Mouse (Mus musculus) left cerebral cortex, adult 8-10 months (tissue): ENCODE measurements around the gene Tmem174. TPM values are rescaled to one million over a fixed set of nuclear protein-coding genes. Genes with fewer than 3 reads are reported as not detected.
A peak's percentile ranks its signal among the peaks of the same experiment; 100 is the strongest.

Experiments
- DNase-seq, 2 experiments: peaks; one replicate each; pipeline ENCODE4 v3.0.0; 2022; ENCODE audit warnings: low spot score in 2 of 2
- total RNA-seq, 4 experiments: library from RNA; stranded (reverse); gene quantifications; 2 replicates each; pipeline ENCODE4 v1.2.4; 2022

Tmem174 gene
- total RNA-seq: under 1 TPM in 3 of 4 experiments, not detected in 1; 0.15 to 0.39 (median 0.21) TPM

- DNase-seq: no peak
Measured at GRCm38 (mm10) chr13:98637145-98637544, at the start of gene Tmem174. TSS of gene Tmem174 (minus strand) at chr13:98637410.

DNA sequence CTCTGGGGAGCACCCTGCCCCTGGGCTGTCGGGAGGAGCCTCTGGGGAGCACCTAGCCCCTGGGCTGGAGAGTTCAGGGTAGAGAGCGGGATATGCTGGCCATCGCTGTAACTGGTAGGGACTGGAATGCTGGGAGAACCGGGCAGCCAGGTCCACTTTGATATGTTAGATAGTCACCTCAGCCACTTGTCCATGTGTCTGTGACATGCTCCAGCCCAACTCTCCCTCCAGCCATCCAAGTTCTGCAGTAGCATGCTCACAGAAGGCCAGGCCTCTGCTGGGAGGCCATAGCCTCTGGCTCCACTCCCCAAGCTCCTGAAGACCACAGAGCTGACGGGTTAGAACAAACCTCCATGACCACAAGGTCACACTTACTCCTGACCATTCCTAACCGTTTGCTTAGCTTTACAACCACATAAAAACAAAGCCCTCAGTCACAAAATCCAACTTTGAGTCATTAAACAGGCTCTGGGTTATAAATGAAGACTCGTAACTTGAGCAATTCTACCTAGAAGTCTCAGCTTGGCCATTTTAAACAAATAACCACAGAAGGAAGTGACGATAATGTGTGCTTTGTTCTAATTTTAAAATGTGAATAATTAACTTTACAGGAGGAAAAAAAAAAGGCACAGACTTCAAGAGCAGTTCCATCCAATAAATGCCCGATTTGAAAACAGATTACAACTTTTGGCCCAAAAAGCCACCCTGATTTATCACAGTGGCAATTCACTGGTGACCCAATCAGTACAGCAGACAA is 47.1 kb upstream of the Tmem174 start:
- no peak for DNase-seq

- DNase-seq: no peak
Measured at GRCm38 (mm10) chr13:98683412-98683811, 46.2 kb upstream of the Tmem174 start.

DNA sequence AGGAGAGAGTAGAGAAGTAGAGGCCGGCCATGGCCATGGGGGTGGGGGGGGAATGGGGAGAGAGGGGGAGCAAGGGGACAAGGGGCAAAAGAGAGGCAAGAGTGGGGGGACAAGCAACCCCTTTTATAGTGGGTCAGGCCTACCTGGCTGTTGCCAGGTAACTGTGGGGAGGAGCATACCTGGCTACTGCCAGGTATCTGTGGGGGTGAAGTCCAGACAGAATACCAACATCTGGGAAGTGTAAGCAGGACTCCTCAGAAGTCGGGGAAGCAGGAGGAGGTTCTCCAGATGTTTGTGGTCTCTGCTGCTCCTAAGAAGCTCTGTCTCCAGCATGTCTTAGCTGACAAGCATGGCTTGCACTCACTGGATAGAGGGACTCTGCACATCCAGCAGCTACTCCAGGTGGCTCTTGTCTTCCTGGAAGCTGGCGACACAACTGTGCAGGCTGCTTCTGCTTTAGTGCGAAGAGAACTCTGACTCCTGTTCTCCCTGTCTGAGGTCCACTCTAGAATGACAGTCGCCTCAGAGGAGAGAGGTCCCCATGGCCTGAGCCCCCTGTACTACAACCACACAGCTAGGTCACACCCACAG is 43.4 kb upstream of the Tmem174 start:
- no peak for DNase-seq

DNA sequence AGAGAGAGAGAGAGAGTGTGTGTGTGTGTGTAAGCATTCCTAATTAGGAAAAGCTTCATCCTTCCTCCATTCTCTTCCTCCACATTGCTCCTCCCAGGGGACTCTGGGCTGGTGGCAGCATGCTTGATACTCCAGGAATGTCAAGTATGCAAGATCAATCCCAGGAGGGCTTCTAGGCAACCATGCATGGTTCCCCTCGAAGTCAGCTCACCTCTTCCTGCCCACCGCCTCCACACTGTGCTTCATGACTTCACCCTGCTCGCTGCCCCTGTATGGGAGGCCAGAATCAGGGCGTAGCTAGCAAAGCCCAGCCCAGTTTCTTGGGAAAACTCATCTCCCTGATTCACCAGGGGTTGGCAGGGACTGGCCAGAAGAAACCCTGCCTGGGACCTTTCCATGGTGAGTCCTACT is 42.4 kb upstream of the Tmem174 start:
- no peak for DNase-seq

DNA sequence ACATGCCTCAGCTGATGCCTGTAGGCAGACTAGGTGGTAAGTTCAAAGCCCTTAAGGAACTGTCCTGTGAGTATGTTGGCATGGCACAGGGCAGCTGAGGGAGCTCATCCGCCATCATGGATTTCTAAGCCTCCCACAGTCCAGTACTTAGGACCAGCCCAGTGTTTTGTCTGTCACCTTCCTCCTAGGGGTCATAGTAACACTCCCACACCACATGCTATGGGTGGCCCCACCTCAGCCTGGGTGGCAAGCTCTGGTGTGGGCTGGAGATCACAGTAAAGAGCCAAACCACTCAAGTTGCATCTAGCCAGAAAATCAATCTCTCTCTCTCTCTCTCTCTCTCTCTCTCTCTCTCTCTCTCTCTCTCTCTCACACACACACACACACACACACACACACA is 42.0 kb upstream of the Tmem174 start:
- no peak for DNase-seq

GRCm38 (mm10) chr13:98673922-98674321 is 36.7 kb upstream of the Tmem174 start:
- no peak for DNase-seq

- no peak for DNase-seq
Measured at GRCm38 (mm10) chr13:98669296-98669695, 32.1 kb upstream of the Tmem174 start.

- DNase-seq: no peak
Measured at GRCm38 (mm10) chr13:98667316-98667715, 30.1 kb upstream of the Tmem174 start.

- DNase-seq: no peak
Measured at GRCm38 (mm10) chr13:98665240-98665639, 28.0 kb upstream of the Tmem174 start.

DNA sequence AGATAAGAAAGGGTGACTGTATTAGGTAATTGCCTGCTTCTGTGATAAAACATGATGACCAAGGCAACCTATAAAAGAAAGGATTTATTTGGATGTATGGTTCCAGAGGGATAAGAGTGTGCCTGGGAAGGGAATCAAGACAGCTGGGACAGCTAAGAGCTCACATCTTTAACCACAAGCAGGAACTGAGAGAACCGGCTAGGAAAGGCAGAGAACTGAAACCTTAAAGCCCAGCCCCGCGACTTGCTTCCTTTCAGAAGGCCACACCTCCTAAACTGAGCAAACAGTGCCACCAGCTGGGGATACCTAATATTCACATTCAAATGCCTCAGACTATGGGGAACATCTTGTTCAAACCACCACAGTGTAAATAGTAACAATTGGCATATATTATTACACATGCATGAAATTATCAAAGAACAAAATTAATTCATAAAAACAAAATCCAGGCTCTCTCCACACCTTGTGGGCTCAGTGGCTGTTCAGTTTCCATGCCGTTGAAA is 25.0 kb upstream of the Tmem174 start:
- no peak for DNase-seq

DNA sequence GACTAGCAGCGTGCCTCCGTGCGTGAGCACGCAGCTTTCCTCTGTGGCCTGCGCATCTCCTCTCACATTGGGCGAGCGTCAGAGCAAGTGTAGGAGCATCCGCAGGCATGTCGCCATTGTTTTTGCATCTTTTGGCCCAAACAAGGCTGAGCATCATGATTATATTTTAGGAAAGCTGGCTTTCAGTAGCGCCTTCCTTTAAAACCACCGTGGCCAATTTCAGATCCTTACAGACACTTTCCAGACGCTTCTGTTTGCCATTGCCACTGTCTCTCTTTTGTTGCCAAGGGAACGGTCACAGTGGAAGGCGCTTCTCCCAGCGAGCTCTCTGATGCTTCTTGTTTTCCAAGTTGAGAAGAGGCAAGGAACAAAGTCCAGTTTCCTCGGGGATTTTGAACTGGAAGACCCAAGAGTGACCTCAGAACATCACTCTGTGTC is 18.8 kb upstream of the Tmem174 start:
- peak in 1 of 2 experiments; percentile 66 for DNase-seq

DNA sequence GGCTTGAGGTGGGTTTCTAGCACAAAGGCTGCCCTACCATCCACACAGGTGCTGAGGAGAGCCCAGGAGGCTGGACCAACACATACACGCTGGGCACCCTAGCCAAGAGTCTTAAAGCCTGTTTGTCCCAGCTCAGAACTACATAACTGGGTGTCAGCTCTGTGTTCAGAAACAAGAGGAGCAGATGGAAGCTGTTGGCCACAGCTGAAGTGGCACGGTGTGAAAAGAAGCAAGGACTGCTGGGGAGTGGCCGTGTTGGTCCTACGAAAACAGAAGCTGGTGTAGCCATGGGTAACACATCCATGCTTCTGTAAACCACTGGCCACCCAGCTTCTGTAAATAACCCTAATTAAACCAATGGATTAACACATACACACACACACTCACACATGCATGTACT is 18.1 kb upstream of the Tmem174 start:
- DNase-seq: no peak

DNA sequence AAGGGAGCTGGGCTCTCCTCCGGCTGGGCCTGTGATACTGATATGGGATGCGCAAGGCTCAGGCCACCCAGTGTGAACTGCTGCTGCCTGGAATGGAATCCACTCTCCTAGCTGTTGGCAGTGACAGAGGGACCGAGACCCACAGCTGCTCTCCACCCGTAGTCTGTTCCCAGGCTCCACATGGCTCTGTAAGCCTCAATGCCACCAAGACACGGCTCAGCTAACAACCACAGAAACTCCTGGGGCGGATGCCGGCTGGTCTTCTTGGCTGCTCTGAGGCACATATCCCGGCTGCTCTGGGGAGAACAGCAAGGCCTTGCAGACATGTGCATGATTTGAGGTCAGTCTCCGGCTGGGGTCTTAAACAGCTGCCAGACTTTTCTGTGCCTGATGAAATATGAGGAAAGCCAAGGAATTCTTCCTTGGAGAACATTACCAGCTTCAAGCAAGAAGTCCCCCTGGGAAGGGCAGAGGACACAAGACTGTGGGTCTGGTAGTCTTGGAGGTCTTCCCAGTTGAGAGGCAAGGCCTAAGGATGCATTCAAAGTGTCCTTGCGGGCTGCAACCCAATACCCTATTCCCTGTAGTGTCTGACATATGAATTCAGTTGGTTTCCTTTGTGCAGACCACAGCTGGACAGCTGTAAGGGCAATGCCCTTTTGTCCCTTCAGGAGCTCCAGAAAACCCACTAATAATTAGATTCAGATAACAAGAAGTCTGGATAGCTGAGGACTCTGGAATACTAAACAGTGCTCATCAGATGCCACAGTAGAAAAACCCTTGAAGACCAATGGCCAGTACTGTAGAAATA is 17.1 kb upstream of the Tmem174 start:
- no peak for DNase-seq

- peak in 1 of 2 experiments; percentile 33 for DNase-seq
Measured at GRCm38 (mm10) chr13:98652194-98652593, 15.0 kb upstream of the Tmem174 start.

GRCm38 (mm10) chr13:98651228-98651977 is 14.2 kb upstream of the Tmem174 start:
- no peak for DNase-seq

DNA sequence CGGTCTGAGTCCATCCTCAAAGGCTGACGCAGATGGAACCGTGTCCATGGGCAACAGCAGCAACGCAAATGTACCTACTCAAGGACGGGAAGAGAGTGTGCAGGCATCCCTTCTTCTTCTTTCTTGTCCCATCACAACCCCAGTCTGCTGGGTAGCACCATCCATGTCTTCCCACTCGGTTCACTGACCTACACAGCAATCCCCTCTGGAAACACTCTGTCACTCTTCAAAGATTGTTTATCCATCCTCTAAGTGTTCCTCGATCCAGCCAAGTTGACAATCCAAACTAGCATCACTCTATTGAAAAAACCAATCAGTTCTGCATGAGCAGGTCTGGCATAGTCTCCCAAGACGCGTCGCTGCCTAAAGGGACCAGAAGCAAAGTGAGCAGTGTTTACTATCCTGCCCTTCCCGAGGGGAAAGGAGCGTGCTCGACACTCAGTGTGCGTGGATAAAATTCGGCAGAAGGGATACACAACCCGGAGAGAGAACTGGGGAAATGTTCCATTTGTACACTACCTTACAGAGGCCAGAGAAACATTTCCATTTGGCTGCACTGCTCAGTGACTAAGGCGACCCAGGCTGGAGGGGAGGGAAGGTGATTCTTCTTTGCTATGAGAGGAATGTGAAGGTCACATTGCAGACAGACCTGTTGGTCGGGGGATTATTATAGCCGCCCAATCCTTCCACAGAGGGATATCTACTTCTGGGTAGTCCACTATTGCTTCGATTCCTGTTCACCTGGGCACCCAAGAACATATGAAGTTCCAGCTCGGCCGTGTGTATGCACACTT is 10.8 kb upstream of the Tmem174 start:
- no peak for DNase-seq

DNA sequence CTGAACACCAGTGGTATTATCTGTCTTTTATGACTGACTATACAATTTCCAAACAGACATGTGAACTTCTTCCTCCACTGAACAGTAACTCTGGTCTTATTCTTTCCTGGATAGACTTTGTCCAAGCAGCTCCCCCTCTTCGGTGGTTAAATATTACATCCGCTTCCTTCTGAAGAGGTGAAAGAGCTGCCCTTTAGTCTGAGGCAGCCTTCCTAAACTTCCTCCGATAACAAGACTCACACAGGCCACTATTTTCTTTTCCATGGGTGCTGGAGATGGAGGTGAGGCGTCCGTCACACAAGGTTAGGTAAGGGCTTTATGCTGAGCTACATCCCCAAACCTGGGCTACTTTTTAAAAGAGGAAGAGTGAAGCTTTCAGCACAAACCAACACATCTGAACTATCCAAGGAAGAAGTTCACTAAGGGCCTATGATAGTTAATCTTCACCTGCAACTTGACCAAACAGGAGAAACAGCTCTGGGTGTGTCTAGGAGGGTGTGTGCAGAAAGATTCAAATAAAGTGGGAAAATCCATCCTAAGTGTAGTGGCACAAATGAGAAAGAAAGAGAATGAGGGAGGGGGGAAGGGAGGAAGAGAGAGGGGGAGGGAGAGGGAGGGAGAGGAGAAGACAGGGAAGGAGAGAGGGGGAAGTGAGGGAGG is 1.4 kb upstream of the Tmem174 start:
- DNase-seq: no peak

DNA sequence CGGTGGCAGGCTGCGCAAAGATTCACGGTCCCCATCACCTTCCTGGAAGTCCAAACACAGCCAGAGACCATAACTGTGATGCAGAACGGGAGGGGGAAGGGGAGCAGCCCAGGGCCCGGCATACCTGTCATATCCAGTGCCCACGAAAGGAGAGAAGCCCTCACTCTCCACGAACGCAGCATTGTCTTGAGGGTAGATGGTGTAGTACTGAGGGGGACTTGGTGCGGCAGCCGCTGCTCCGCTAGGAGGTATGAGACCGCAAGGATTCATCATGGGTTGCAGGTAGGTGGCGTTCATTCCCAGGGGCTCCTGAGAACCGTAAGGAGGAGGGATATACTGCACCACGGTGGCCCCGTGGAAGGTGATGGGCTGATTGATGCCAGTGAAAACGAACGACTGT is 639 bp downstream of the Tmem174 start:
- no peak for DNase-seq
